Mouse (Mus musculus): ENCODE measurements around the gene Osm. TPM values are rescaled to one million over a fixed set of nuclear protein-coding genes. Genes with fewer than 3 reads are reported as not detected.

Osm gene
- polyA plus RNA-seq, 1 experiment: not detected

- WGBS: 58% methylated on average over 9 of the region's 9 CpGs
- Histone ChIP-seq H3K4me1 (ENCODE audit: control insufficient read depth, insufficient read depth, low read length) (peaks cover 13% of the 10 kb centered on the region), H3K27ac (ENCODE audit: insufficient read depth, low read depth, low read length) (no peak overlapping the region), H3K4me3 (ENCODE audit: insufficient read depth, low read depth, low read length) (no peak overlapping the region)
- TF ChIP-seq CTCF (IDR thresholded peaks at IDR 0.05; ENCODE audit: insufficient read depth, low read depth, low read length): no peak
- no peak for TF ChIP-seq POLR2A (IDR thresholded peaks at IDR 0.05; ENCODE audit: insufficient read depth, low read depth, low read length)
These were observed 16.3 kb upstream of the Osm start for GRCm38 (mm10) chr11:4219908-4220307.

GRCm38 (mm10) chr11:4220443-4221400, 15.5 kb upstream of the Osm start:
- WGBS: 59% methylated on average over 28 of the region's 28 CpGs
- H3K4me1 ChIP-seq (ENCODE audit: control insufficient read depth, insufficient read depth, low read length): peaks cover 13% of the 10 kb centered on the region
- TF ChIP-seq CTCF (IDR thresholded peaks at IDR 0.05; ENCODE audit: insufficient read depth, low read depth, low read length): peak; percentile 80
- TF ChIP-seq POLR2A (IDR thresholded peaks at IDR 0.05; ENCODE audit: insufficient read depth, low read depth, low read length): no peak

GRCm38 (mm10) chr11:4222046-4222950, 13.9 kb upstream of the Osm start:
- TF ChIP-seq POLR2A (IDR thresholded peaks at IDR 0.05; ENCODE audit: insufficient read depth, low read depth, low read length): no peak
- TF ChIP-seq CTCF (IDR thresholded peaks at IDR 0.05; ENCODE audit: insufficient read depth, low read depth, low read length): no peak
- Histone ChIP-seq H3K4me3 (ENCODE audit: insufficient read depth, low read depth, low read length) (no peak overlapping the region), H3K27ac (ENCODE audit: insufficient read depth, low read depth, low read length) (no peak overlapping the region), H3K4me1 (ENCODE audit: control insufficient read depth, insufficient read depth, low read length) (peaks cover 13% of the 10 kb centered on the region)
- WGBS: 80% methylated on average over 17 of the region's 17 CpGs

More at GRCm38 (mm10) chr11:4220443-4221400, 15.5 kb upstream of the Osm start:
- Histone ChIP-seq H3K4me3 (ENCODE audit: insufficient read depth, low read depth, low read length) (no peak overlapping the region), H3K27ac (ENCODE audit: insufficient read depth, low read depth, low read length) (no peak overlapping the region)

GRCm38 (mm10) chr11:4223393-4224188, 12.6 kb upstream of the Osm start:
- H3K4me3 ChIP-seq (ENCODE audit: insufficient read depth, low read depth, low read length): no peak overlapping the region
- WGBS: 41% methylated on average over 7 of the region's 7 CpGs
- H3K27ac ChIP-seq (ENCODE audit: insufficient read depth, low read depth, low read length): no peak overlapping the region
- H3K4me1 ChIP-seq (ENCODE audit: control insufficient read depth, insufficient read depth, low read length): peaks cover 6% of the 10 kb centered on the region; the same call in 1 of the 2 replicates
- TF ChIP-seq CTCF (IDR thresholded peaks at IDR 0.05; ENCODE audit: insufficient read depth, low read depth, low read length) (no peak), POLR2A (IDR thresholded peaks at IDR 0.05; ENCODE audit: insufficient read depth, low read depth, low read length) (no peak)

GRCm38 (mm10) chr11:4224223-4224622, 12.0 kb upstream of the Osm start:
- Histone ChIP-seq H3K27ac (ENCODE audit: insufficient read depth, low read depth, low read length) (no peak overlapping the region), H3K4me3 (ENCODE audit: insufficient read depth, low read depth, low read length) (no peak overlapping the region), H3K4me1 (ENCODE audit: control insufficient read depth, insufficient read depth, low read length) (peaks cover 5% of the 10 kb centered on the region; the same call in 1 of the 2 replicates)
- 77% methylated on average over 2 of the region's 2 CpGs for WGBS
- TF ChIP-seq CTCF (IDR thresholded peaks at IDR 0.05; ENCODE audit: insufficient read depth, low read depth, low read length): no peak
- TF ChIP-seq POLR2A (IDR thresholded peaks at IDR 0.05; ENCODE audit: insufficient read depth, low read depth, low read length): no peak

- H3K4me3 ChIP-seq (ENCODE audit: insufficient read depth, low read depth, low read length): no peak overlapping the region
- H3K4me1 ChIP-seq (ENCODE audit: control insufficient read depth, insufficient read depth, low read length): no peaks in the 10 kb centered on the region; the same call in 1 of the 2 replicates
- no peak overlapping the region for H3K27ac ChIP-seq (ENCODE audit: insufficient read depth, low read depth, low read length)
- no peak for TF ChIP-seq POLR2A (IDR thresholded peaks at IDR 0.05; ENCODE audit: insufficient read depth, low read depth, low read length)
- TF ChIP-seq CTCF (IDR thresholded peaks at IDR 0.05; ENCODE audit: insufficient read depth, low read depth, low read length): no peak
- 93% methylated on average over 5 of the region's 5 CpGs for WGBS
These were observed 9.5 kb upstream of the Osm start for GRCm38 (mm10) chr11:4226569-4227325.

GRCm38 (mm10) chr11:4228463-4228862, 7.8 kb upstream of the Osm start:
- WGBS: 38% methylated on average over 8 of the region's 8 CpGs
- no peaks in the 10 kb centered on the region; the same call in 1 of the 2 replicates for H3K4me1 ChIP-seq (ENCODE audit: control insufficient read depth, insufficient read depth, low read length)
- TF ChIP-seq CTCF (IDR thresholded peaks at IDR 0.05; ENCODE audit: insufficient read depth, low read depth, low read length): no peak
- no peak for TF ChIP-seq POLR2A (IDR thresholded peaks at IDR 0.05; ENCODE audit: insufficient read depth, low read depth, low read length)
- no peak overlapping the region for H3K27ac ChIP-seq (ENCODE audit: insufficient read depth, low read depth, low read length)
- no peak overlapping the region for H3K4me3 ChIP-seq (ENCODE audit: insufficient read depth, low read depth, low read length)
